Mouse (Mus musculus): ENCODE data around the gene Olfr1286. TPM values are rescaled to one million over a fixed set of nuclear protein-coding genes. Genes with fewer than 3 reads are reported as not detected.

The Olfr1286 gene
- polyA plus RNA-seq (2016; fragmentation: Nextera tagmentation; extraction: Ambion mirVana) = not detected in 2 replicates

GRCm38 (mm10) chr2:111422931-111423330, at the start of gene Olfr1286:
Olfr1286 (minus strand) TSS chr2:111423115.
- no peak within 1 kb of the TSS for H3K27ac ChIP-seq
- DNase-seq (ENCODE audit: low spot score) = no peak
- H3K36me3 ChIP-seq = no peaks in the 10 kb centered on the region
- H3K9me3 ChIP-seq = no peaks in the 10 kb centered on the region
- H3K27me3 ChIP-seq (ENCODE audit: insufficient read depth, poor library complexity, severe bottlenecking) = no peaks in the 10 kb centered on the region
- H3K4me3 ChIP-seq = no peak within 1 kb of the TSS
- no peaks in the 10 kb centered on the region for H3K4me1 ChIP-seq (replicated peaks)
- 71% methylated on average over 1 of the region's 1 CpGs for WGBS

- no peak for DNase-seq (ENCODE audit: low spot score)
- Histone ChIP-seq H3K4me3 (no peak within 1 kb of the TSS), H3K9me3 (no peaks in the 10 kb centered on the region), H3K27me3 (ENCODE audit: insufficient read depth, poor library complexity, severe bottlenecking) (no peaks in the 10 kb centered on the region), H3K4me1 (replicated peaks) (no peaks in the 10 kb centered on the region), H3K36me3 (no peaks in the 10 kb centered on the region), H3K27ac (no peak within 1 kb of the TSS)
- WGBS = 71% methylated on average over 1 of the region's 1 CpGs
These were observed 25.9 kb upstream of the Olfr1286 start, which contains the start of gene Olfr1287 for GRCm38 (mm10) chr2:111448842-111449241. Olfr1287 (plus strand) TSS chr2:111449142.

- H3K4me3 ChIP-seq = no peak within 1 kb of the TSS
- no peaks in the 10 kb centered on the region for H3K4me1 ChIP-seq (replicated peaks)
- no peak within 1 kb of the TSS for H3K27ac ChIP-seq
- 93% methylated on average over 1 of the region's 1 CpGs for WGBS
- no peaks in the 10 kb centered on the region for H3K9me3 ChIP-seq
- no peaks in the 10 kb centered on the region for H3K36me3 ChIP-seq
- DNase-seq (ENCODE audit: low spot score) = no peak
- H3K27me3 ChIP-seq (ENCODE audit: insufficient read depth, poor library complexity, severe bottlenecking) = no peaks in the 10 kb centered on the region
These were observed 47.7 kb downstream of the Olfr1286 start, which contains the start of gene Olfr1284 for GRCm38 (mm10) chr2:111375222-111375621. Olfr1284 (plus strand) TSS chr2:111375522.

Other genes starting within 250 kb of the Olfr1286 start
- gene 4930430A15Rik, start 193.5 kb downstream of the Olfr1286 start, polyA plus RNA-seq (2016; fragmentation: Nextera tagmentation; extraction: Ambion mirVana) = not detected in 2 replicates
- gene Olfr1275, start 187.8 kb downstream of the Olfr1286 start, polyA plus RNA-seq (2016; fragmentation: Nextera tagmentation; extraction: Ambion mirVana) = not detected in 2 replicates
- gene Olfr1276, start 168.6 kb downstream of the Olfr1286 start, polyA plus RNA-seq (2016; fragmentation: Nextera tagmentation; extraction: Ambion mirVana) = not detected in 2 replicates
- not detected in 2 replicates for gene Olfr1277, start 149.0 kb downstream of the Olfr1286 start, polyA plus RNA-seq (2016; fragmentation: Nextera tagmentation; extraction: Ambion mirVana)
- gene Olfr1278, start 133.0 kb downstream of the Olfr1286 start, polyA plus RNA-seq (2016; fragmentation: Nextera tagmentation; extraction: Ambion mirVana) = not detected in 2 replicates
- not detected in 2 replicates for gene Olfr1279, start 122.5 kb downstream of the Olfr1286 start, polyA plus RNA-seq (2016; fragmentation: Nextera tagmentation; extraction: Ambion mirVana)
- not detected in 2 replicates for gene Olfr1280, start 109.1 kb downstream of the Olfr1286 start, polyA plus RNA-seq (2016; fragmentation: Nextera tagmentation; extraction: Ambion mirVana)
- gene Olfr1281, start 96.6 kb downstream of the Olfr1286 start, polyA plus RNA-seq (2016; fragmentation: Nextera tagmentation; extraction: Ambion mirVana) = not detected in 2 replicates
- not detected in 2 replicates for gene Olfr1282, start 87.0 kb downstream of the Olfr1286 start, polyA plus RNA-seq (2016; fragmentation: Nextera tagmentation; extraction: Ambion mirVana)
- not detected in 2 replicates for gene Olfr1283, start 56.3 kb downstream of the Olfr1286 start, polyA plus RNA-seq (2016; fragmentation: Nextera tagmentation; extraction: Ambion mirVana)
- not detected in 2 replicates for gene Olfr1284, start 47.6 kb downstream of the Olfr1286 start, polyA plus RNA-seq (2016; fragmentation: Nextera tagmentation; extraction: Ambion mirVana)
- gene Olfr1287, start 26.0 kb upstream of the Olfr1286 start, polyA plus RNA-seq (2016; fragmentation: Nextera tagmentation; extraction: Ambion mirVana) = not detected in 2 replicates
- gene Olfr1288, start 51.0 kb upstream of the Olfr1286 start, polyA plus RNA-seq (2016; fragmentation: Nextera tagmentation; extraction: Ambion mirVana) = not detected in 2 replicates
- not detected in 2 replicates for gene Olfr1289, start 57.7 kb upstream of the Olfr1286 start, polyA plus RNA-seq (2016; fragmentation: Nextera tagmentation; extraction: Ambion mirVana)
- not detected in 2 replicates for gene Olfr1290, start 70.7 kb upstream of the Olfr1286 start, polyA plus RNA-seq (2016; fragmentation: Nextera tagmentation; extraction: Ambion mirVana)
- not detected in 2 replicates for gene Olfr1291-ps1, start 74.1 kb upstream of the Olfr1286 start, polyA plus RNA-seq (2016; fragmentation: Nextera tagmentation; extraction: Ambion mirVana)
- not detected in 2 replicates for gene Olfr1293-ps, start 102.1 kb upstream of the Olfr1286 start, polyA plus RNA-seq (2016; fragmentation: Nextera tagmentation; extraction: Ambion mirVana)
- gene Olfr1294, start 117.2 kb upstream of the Olfr1286 start, polyA plus RNA-seq (2016; fragmentation: Nextera tagmentation; extraction: Ambion mirVana) = not detected in 2 replicates
- gene Olfr1295, start 146.6 kb upstream of the Olfr1286 start, polyA plus RNA-seq (2016; fragmentation: Nextera tagmentation; extraction: Ambion mirVana) = not detected in 2 replicates
- gene Olfr1297, start 203.4 kb upstream of the Olfr1286 start, polyA plus RNA-seq (2016; fragmentation: Nextera tagmentation; extraction: Ambion mirVana) = not detected in 2 replicates
- not detected in 2 replicates for gene Olfr1298, start 226.1 kb upstream of the Olfr1286 start, polyA plus RNA-seq (2016; fragmentation: Nextera tagmentation; extraction: Ambion mirVana)
- gene Olfr1299, start 238.3 kb upstream of the Olfr1286 start, polyA plus RNA-seq (2016; fragmentation: Nextera tagmentation; extraction: Ambion mirVana) = not detected in 2 replicates